Mouse (Mus musculus) mouse embryonic stem cell (cell line): ENCODE measurements around the gene Cdh4.

ENCODE experiments used
- in situ Hi-C, 2 experiments: fragments of 300-500 bp; cut with MboI; formaldehyde crosslinking; loops; 1 replicate in 1 of 2; 3 replicates in 1 of 2; pipeline ENCODE4 v1.14.3; 2019 to 2020; ENCODE audit warnings: low sequenced_read_pairs in 2 of 2, low pct_unique_long_range_greater_than_20kb in 1 of 2, mixed read lengths in 1 of 2; ENCODE audit not compliant: unreplicated experiment in 1 of 2

The Cdh4 gene

DNA sequence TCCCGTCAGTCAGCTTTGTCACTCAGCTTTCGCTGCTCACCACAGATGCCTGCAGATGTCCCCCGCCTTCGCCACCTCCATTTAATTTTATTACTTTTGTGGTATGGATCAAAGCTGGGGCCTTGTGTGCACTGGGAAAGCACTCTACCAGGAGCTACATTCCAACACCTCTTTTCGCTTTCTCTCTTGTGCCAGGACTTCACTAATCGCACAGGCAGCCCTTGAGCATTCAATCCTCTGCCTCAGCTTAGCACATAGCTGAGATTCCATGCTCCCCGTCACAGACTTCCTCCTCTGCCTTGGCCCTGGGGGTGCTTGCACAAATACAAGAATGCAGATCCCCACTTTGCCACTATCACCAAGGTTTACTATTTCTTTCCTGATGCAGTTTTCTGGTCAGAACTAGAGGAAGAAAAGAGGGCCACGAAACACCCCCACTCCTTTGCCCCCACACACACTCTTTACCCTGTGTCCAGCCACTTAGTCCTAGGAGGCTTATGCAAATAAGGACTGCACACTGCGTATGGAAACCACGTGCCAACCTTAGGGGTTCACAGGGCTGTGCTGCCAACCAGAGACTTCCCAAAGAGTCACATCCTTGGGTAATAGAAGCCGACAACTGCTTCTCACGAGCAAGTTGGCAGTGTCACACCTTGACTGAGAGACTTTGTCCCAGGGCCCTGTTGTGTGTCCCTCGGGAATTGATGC lies 350.3 kb downstream of the Cdh4 start:
- in situ Hi-C loops, result no loop called here

DNA sequence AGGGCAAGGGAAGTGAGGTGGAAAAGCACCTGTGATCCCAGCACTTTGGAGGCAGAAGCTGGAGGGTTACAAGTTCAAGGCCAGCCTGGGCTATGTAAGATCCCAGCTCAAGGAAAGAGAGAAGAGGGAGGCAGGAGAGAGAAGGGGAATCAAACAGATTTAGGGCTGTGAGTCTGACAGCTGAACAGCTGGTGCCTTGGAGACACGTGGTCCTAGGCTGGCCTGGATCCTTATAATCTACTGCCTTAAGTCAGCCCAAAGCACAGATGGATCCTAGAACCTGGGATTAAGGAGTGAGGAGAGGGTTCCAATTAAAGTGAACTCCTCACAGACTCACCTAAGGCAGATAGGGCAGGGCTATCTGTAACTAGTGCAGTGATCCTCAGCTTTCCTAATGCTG lies 352.1 kb downstream of the Cdh4 start:
- in situ Hi-C loops, result no loop called here

DNA sequence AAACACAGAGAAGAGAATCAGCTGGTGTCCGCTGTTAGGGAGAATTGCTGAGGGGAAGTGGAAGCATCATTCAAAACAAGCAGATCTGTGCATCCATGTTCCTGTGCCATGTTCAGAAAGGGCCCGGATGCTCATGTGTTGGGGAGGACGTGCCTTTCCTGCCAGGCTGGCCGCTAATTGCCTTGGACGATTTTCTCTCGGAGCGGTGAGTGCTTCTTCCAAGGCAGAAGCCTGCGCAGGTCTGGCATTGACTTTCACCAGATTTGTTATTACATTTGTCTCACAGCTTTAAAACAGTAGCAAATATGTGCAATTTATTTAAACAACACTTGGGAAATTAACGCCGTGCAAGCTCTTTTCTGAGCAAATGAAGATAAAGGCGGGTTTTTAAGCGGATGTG lies 353.2 kb downstream of the Cdh4 start:
- in situ Hi-C loops, result no loop called here

DNA sequence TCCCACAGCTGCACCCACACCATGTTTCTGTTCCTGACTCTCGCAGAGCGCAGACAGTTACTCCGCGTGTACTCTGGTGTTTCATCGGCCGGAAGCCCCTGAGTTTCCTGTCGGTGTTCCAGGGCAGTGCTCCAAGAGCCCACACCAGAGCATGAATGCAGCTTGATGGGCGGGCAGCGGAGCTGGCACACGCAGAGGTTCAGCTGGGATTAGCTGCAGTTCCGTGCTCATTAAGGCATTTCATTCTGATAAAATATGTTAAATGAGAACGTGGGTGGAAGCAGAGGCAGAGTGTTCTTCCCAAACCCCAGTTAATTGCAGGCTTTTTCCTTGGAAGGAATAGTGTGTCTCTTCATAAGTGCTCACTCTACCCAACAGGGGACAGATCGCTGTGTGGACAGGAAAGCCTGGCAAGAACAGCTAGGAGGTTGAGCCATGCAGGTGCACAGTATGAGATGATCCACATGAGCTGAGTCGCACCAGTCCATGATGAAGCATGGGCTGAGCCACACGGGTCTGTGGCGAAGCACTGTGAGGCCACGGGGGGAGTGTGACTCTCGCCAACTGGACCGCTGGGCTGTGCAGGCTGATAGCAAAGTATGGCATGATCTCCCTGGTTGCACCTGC lies 357.8 kb downstream of the Cdh4 start:
- in situ Hi-C loops, result no loop called here

DNA sequence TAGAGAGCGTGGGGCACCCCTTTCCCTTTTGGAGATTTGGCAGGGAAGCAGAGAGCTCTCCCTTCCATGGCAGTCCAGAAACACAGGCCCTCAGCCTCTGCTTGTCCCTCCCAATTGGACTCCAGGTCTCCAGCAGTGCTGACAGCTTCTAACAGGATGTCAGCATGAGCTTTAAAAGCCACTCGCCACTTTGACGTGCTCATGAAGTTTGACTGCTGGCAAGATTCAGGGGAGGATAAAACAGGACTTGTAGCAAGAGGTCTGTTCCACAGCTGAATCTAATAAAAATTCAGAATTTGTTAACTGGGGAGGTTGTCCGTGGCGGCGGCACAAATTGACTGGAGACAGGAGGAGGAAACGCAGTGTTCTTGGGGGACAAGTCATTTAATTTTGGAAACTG lies 358.8 kb downstream of the Cdh4 start:
- in situ Hi-C loops, result no loop called here

DNA sequence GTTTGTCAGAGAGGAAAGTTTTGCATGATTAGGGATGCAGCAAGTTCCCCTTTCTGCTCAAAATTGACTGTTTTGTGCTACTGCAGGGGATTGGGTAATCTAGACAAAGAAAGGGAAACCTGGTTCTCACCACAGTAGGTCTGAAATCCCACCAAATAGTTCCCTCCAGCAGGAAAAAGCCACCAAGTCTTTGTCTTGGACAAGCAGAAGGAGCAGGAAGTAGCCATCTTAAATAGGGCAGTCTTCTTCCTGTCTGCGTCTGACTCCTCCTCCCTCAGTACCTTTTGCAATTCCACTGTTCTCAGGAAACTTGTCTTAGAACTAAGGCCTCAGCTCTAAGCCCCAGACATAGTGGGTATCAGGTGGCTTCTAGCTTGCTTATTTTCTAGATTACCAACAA lies 360.2 kb downstream of the Cdh4 start:
- in situ Hi-C loops, result no loop called here

DNA sequence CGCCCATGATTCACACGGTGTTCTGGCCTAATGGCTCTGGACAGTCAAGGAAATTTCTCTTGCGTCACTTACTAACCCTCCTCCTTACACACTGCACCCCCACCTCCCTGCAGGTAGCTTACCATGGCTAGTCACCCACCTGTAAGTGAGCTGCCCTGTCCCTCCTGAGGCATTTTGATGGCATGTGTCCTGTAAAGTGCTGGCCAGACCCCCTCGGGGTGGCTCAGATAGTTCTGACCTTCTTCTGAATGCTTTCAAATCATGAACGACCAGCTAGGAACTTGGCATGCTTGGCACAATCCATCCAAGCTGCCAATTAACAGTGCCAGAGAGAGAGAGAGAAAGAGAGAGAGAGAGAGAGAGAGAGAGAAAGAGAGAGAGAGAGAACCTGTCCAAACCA lies 368.9 kb downstream of the Cdh4 start:
- in situ Hi-C loops, result no loop called here

DNA sequence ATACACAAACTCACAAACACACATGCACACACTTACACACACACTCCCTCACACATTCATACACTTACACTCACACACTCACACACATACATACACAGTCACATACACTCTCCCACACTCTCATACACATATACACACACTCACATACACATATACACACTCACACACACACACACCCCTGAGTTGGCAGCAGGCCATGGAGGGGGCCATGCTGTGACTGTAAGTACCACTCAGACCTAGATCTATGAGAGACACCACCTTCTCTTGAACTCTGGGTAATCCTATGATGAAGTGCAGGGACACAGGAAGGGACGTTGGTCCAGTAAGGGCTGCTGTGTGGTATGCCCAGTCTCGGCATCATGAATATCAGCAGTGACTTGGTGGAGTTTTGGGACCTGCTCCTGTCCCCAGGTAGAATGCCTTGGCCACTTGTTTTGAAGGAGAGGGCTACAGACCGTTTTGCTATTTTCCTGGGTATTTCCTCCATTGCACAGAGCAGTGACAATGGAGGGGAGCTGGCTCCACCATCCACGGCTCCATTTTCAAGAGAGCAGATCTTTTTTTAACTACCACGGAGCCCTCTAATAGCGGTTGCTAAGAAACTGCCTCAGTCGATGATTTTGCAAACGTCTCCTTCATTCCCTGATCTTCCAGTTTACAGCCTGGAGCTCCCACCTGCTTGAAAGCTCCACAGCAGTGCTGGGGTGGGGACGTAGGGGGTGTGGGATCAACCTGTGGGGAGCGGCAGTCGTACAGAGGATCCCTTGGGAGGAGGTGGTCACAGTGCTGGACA lies 371.0 kb downstream of the Cdh4 start:
- in situ Hi-C loops, result no loop called here

DNA sequence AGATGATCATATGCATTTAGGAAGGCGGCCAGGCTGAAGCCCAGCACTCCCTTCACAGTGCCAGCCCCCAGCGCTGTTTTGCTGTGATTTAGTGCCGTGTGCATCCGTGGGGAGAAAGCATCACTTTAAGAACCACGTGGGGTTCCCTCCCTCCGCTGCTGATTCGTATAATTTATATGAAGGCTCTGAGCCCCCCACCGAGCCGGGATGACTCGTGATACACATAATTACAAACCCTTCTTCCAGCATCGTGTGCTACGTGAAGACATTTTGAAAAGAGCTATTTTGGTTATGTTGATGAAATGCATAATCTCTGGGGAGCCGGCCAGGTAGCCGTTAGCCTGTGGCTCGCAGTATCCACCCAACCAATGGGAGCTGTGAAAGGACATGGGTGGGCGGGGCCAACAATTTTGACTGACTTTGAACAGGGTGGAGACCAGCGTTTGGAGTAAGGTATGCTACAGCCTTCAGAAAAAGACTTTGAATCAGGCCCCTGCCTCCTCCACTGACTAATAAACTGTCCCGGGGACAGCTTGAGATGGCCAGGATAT lies 382.6 kb downstream of the Cdh4 start:
- in situ Hi-C loops, result no loop called here

DNA sequence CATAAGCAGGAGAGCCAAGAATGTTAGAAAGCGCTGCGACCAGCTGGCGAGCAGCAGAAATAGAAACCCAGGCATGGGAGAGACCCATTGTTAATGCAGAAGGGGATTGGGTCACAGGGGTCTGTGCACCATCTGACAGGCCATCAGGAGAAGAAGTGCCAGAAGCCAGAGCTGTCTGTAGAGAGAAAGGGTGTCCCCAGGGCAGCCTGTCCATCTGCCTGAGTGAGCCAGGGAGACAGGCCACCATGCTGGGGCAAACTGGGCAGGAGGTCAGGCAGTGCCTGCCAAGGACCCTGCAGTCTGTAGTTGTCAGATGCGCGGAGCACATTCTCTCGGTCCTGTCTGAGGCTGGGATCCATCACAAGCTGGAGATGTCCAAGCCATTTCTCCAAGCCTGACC lies 386.7 kb downstream of the Cdh4 start:
- in situ Hi-C loops, result no loop called here

DNA sequence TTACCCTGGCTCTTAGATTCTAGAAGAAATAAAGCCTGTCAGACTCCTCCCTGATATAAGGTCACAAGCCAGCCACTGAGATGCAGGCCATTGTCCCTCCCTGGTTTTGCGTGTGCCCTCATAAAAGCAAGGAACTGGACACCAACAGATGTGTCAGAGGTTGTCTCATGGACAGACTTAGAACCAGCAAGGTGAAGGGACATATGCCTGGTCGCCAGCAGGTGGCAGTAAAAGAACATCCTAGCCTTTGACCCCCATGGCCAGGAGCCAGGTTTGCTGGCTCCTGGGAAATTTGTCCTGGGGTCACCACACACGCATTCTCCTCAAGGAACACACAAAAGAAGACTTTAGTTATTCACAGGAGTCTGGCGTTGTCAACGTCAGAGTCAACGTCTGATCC lies 387.7 kb downstream of the Cdh4 start:
- in situ Hi-C loops, result no loop called here

DNA sequence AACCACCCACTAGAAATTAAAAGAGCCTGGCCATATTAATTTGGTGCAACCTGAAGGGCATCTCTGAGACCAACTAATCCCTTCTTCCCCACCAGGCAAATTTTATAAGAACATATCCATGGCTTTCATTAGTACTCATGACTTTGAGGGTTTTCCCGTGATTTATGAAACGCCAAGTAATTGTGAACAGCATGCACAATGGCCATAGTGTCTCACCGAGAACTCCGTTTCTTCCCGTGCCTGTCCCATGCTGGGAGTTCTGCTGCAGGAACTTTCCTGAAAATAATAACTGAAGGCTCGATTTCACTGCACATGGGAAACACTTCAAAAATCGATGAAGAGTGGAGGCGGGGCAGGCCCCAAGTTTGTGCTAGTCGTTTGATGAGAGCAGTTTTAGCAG lies 392.7 kb downstream of the Cdh4 start:
- in situ Hi-C loops, result no loop called here

DNA sequence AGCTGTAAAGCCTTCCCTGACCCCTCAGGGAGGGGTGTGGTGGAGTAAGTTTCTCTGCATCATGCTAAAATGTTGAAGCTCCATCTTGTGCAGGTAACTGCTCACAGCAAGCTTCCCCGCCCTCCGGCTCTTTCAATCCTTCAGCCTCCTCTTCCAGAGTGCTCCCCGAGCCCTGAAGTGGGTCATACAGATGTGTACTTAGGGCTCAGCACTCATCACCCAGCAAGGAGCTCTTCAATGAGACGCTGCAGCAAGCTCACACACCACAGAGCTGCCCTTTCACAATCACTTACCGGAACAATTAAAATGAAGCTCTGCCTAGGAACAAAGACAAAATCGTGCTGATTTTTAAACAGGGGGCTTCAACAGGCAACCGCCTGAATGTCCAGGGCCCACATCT lies 393.3 kb downstream of the Cdh4 start:
- in situ Hi-C loops, result no loop called here

DNA sequence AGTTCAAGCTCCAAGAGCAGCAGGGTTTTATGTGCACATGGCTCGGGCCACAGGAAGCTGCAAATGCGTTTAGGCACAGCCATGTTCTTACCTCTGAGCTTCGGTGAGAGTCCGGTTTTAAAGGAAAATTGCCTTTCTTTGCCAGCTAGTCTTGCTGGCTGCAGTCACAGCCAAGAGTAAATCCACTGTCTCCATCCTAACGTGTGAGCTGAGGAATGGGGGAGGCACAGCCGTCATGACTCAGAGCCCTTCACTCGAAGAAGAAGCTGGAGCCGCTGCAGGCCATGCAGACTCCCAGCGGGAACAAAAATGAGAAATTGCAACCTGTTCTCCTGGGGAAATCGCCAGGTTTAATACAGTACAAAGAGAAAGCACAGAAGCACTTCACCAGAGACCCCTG lies 395.0 kb downstream of the Cdh4 start:
- in situ Hi-C loops, result no loop called here

DNA sequence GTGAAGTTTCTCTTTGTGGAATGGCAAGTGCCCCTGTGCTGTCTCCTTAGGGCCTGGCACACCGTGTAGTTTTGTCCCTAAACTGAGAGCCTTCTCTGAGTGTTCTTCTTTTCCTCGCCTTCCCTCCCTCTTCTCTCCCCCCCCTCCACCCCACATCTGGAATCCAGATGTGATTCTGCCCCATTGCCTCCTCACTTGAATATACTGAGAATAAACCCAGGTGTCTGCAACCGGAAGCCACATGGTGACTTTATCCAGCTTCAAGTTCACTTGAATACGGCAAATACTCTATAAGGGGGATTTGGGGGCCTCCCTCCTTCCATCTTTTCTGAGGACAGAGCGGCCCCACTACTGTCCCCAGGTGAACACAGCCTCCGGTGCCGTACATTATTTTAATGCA lies 395.8 kb downstream of the Cdh4 start:
- in situ Hi-C loops, result no loop called here

DNA sequence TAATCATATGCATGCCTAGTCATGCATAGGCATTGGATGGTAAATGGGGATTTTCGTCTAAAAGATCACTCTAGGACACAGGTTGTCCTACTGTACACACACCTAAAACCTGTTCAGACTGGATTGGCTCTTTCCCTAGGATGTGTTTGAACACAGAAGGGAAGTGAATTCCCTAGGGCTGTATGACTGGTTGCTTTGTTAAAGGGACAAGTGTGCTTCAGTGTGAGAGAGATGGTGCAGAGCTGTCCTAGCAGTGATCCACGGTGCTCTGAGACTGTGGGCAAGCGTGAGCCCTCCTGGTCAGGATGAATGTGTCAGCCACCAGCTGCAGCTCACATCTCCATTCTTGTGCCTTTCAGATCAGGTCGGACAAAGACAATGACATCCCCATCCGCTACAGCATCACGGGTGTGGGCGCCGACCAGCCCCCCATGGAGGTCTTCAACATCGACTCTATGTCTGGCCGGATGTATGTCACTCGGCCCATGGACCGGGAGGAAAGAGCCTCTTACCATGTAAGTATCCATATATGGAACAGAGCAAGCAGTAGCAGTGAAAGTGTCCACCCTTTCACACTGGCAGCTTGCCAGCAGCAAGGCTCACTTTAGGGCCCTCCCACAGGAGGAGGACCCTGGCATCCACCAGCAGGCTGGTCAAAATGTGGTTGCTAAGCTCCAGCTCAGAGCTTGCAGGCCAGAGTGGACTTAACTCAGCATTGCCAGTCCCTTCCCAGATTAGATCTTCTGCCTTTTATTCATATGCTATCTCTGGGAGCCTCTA lies 400.6 kb downstream of the Cdh4 start:
- in situ Hi-C loops, result no loop called here

DNA sequence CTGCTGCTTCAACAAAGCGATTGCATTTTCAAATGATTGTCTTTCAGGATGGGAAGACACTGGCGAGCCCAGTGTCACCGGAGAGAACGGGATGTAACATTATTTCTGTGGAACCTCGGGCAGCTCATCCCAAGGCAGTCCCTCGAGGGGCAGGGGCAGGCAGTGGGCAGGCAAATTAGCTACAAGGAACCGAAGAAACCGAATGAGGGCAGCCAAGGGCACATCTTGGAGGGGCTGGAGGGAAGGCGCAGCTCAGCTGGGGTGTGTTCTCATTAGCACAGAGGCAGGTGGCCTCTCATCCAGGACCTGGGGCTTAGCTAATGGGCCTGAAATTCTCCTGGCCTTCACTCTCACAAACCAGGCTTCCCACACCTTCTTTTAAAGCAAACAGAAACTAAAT lies 407.5 kb downstream of the Cdh4 start:
- in situ Hi-C loops, result no loop called here

DNA sequence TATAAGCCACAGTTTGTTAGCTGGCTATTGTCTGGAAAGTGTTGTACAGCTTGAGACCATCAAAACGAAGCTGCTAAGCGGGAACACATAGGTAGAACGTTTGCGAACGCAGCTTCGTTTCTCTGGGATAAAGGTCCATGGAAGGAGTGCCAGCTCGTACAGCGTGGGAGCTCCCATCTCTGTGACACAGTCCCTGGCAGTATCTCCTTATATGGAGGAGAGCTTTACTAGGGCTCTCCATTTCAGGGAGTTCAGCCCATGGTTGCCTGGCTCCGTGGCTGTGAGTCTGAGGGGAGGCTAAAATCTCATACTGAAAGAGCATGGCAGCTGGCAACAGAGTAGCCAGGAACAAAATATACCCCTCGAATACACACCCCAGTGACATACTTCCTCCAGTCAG lies 409.9 kb downstream of the Cdh4 start:
- in situ Hi-C loops, result no loop called here

DNA sequence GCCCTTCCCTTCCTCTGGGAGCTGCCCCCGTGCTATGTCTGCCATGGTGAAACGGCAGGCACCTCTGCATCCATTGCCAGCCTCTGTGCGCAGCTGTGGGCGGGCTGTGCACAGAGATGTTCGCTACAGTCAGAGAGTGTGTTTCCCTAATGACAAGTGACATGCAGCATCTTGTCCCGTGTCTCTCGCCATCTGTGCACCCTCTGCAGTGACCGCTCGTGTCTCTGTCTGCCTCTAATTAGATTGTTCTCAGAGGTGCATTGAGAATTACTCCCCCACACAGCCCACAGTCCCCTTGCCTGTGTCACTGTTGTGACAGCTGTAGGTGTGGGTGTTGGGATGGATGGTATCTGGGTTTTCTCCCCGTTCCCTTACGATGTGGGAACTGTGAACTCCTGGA lies 410.6 kb downstream of the Cdh4 start:
- in situ Hi-C loops, result no loop called here
